Mouse (Mus musculus): ENCODE results near the gene Enpp1. TPM values are rescaled to one million over a fixed set of nuclear protein-coding genes. Genes with fewer than 3 reads are reported as not detected.
"Not testable (repeated sequence)": the region's sequence is repeated elsewhere in the genome, so short reads cannot be mapped to it uniquely, and the experiment has no call there.

Enpp1 gene
- polyA plus RNA-seq, 1 experiment: 2.4 TPM

DNA sequence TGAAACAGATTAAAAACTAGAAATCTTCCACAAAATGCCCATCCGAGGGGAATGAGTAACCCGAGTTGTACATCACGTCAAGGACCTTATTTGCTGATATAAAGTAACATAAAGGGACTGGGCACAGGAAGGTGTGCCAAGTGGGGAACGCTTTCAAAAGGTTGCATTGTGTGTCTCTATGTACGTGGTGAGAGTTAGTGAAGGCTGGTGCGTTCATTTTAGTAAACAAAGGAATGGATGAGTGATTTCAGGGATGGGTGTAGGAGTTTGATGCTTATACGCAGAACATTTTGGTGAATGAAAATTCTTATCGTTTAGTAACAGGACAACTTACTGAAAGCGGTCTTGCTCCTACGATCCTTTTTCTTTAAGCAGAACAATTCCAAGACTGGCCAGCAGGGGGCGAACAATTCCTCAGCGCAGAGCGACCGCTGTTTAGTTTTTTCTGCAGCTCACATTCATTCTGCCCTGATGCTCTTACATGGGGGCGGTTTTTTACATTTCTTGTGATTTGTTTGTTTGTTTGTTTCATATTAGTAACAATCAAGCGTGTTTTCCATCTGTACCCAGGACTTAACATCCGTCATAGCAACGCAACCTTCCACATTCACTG lies 81.4 kb downstream of the Enpp1 start:
- no peaks in the 10 kb centered on the region for H3K4me1 ChIP-seq (ENCODE audit: control insufficient read depth, insufficient read depth, low read length)
- WGBS: 21% methylated on average over 18 of the region's 18 CpGs
- no peak overlapping the region for H3K4me3 ChIP-seq (replicated peaks; ENCODE audit: extremely low read depth, low read depth, low read length)
- peak; percentile 67 for DNase-seq
- TF ChIP-seq POLR2A (IDR thresholded peaks at IDR 0.05; ENCODE audit: borderline replicate concordance, extremely low read depth, low read depth, low read length) (no peak), CTCF (IDR thresholded peaks at IDR 0.05; ENCODE audit: insufficient read depth, low read length) (peak; percentile 84)

DNA sequence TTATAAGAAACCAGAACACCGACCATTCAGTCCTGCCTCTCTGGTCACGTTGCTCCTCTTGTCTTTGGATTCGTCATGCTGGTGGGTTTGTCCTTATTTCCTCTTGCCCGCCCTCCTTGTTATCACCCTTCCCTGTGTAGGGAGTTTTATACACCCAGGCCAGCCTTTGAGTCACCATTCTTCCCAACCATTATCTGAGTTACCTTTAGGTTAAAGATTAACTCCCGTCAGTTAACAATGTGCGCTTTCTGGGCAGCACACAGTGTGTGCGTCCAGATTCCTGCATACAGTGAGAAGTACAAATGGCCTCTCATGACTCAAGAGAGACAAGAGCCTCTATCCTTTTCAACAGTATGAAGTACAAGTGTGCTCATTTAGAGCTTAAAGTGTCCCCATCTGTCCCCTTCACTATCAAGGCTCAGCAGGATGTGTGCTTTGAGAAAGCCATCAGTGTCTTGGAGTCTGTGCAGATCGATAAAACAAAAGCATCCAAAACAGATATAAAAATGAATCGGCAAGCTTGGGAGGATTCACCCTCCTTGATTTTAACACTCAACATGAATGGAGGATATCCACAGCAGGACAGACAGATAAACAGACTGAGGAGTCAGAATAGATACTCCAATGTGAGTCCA lies 82.8 kb downstream of the Enpp1 start:
- H3K4me3 ChIP-seq (replicated peaks; ENCODE audit: extremely low read depth, low read depth, low read length): no peak overlapping the region
- TF ChIP-seq POLR2A (IDR thresholded peaks at IDR 0.05; ENCODE audit: borderline replicate concordance, extremely low read depth, low read depth, low read length) (no peak), CTCF (IDR thresholded peaks at IDR 0.05; ENCODE audit: insufficient read depth, low read length) (no peak)
- 57% methylated on average over 9 of the region's 9 CpGs for WGBS
- DNase-seq: no peak
- no peaks in the 10 kb centered on the region for H3K4me1 ChIP-seq (ENCODE audit: control insufficient read depth, insufficient read depth, low read length)

DNA sequence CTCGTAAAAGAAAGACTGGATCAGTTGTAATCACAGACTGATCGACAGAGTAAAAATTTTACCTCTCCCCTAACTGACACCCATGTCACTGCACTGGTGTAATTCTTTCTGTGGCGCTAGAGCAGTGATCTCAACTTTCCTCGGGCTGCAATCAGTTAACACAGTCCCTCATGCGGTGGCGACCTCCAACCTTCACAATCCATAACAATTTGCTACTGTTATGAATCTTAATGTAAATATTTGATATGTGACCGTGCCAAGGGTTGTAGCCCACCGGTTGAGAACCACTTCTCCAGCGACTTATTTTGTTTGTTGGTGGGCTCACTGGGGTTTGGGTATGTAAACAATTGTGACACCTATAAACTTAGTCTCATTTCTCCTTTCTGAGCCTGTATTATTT lies 83.5 kb downstream of the Enpp1 start:
- Histone ChIP-seq H3K4me1 (ENCODE audit: control insufficient read depth, insufficient read depth, low read length) (no peaks in the 10 kb centered on the region), H3K4me3 (replicated peaks; ENCODE audit: extremely low read depth, low read depth, low read length) (no peak overlapping the region)
- no peak for DNase-seq
- TF ChIP-seq POLR2A (IDR thresholded peaks at IDR 0.05; ENCODE audit: borderline replicate concordance, extremely low read depth, low read depth, low read length): no peak
- TF ChIP-seq CTCF (IDR thresholded peaks at IDR 0.05; ENCODE audit: insufficient read depth, low read length): no peak
- 32% methylated on average over 9 of the region's 9 CpGs for WGBS

DNA sequence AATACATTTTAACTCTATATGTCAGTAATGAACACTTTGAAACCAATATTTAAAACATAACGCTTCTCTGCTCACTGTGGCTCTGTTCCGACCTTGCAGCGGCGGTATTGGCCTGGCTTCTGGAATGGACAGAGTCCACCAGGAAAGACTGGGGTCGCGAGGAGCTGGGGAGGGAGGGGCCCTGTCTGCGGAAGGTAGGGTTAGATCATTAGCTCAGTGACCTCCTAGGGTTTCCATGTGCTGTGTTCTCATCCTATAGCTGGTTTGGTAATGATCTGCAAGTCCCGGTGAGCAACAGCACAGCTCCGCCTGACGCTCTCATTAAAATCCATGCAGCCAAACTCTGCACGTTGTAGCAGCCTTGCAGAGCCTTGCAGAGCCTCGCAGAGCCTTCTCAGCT lies 84.7 kb downstream of the Enpp1 start:
- no peak for TF ChIP-seq POLR2A (IDR thresholded peaks at IDR 0.05; ENCODE audit: borderline replicate concordance, extremely low read depth, low read depth, low read length)
- TF ChIP-seq CTCF (IDR thresholded peaks at IDR 0.05; ENCODE audit: insufficient read depth, low read length): no peak
- no peaks in the 10 kb centered on the region for H3K4me1 ChIP-seq (ENCODE audit: control insufficient read depth, insufficient read depth, low read length)
- 75% methylated on average over 12 of the region's 12 CpGs for WGBS
- no peak overlapping the region for H3K4me3 ChIP-seq (replicated peaks; ENCODE audit: extremely low read depth, low read depth, low read length)
- no peak for DNase-seq

DNA sequence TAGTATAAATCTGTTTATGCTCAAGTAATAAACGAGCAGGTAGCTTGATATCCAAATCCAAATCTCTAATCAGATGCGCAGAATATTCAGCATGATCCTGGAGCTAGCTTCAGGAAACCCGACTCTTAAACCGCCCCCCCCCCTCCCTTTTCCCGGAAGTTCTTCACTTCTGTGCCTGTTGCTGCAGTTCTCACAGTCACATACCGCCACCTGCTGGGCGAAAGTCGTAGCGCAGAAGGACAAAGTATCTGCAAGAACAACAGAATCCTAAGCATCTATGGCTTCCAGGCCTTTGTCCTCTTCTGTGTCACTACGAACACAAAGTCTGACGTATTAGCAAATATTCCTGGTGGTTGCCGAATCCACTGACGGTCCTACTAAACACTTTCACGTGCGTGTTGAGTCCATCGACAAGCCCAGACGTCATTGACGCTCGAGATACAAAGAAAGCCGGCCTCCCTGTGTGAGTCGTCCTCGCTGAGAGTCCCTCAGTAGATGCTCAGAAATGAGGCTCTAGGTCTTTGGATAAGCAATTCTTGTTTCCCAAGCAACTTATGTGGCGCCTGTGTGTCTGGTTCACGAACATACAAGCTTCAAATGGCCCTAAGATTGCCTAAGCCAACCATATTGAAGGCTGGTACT lies 86.8 kb downstream of the Enpp1 start:
- DNase-seq: peak; percentile 81
- H3K4me3 ChIP-seq (replicated peaks; ENCODE audit: extremely low read depth, low read depth, low read length): no peak overlapping the region
- no peaks in the 10 kb centered on the region for H3K4me1 ChIP-seq (ENCODE audit: control insufficient read depth, insufficient read depth, low read length)
- TF ChIP-seq POLR2A (IDR thresholded peaks at IDR 0.05; ENCODE audit: borderline replicate concordance, extremely low read depth, low read depth, low read length): no peak
- peak; percentile 92 for TF ChIP-seq CTCF (IDR thresholded peaks at IDR 0.05; ENCODE audit: insufficient read depth, low read length)
- WGBS: 38% methylated on average over 24 of the region's 24 CpGs

DNA sequence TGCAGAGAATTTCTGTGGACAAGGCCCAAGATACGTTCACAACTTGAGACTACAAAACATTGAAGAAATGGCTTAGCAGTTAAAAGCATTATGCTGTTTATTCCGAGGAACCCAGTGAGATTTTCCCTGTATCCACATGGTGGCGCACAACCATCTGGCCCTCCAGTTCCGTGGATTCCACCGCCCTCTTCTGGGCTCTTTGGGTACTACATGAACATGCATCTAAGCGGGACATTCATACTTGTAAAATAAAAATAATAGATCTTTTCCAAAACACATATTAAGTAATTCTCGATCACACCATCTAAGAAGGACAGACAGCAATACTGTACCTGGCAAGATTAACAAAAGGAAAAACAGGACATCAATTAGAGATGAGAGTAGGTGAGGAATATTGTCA lies 89.4 kb downstream of the Enpp1 start:
- Histone ChIP-seq H3K4me3 (replicated peaks; ENCODE audit: extremely low read depth, low read depth, low read length) (no peak overlapping the region), H3K4me1 (ENCODE audit: control insufficient read depth, insufficient read depth, low read length) (no peaks in the 10 kb centered on the region)
- 22% methylated on average over 7 of the region's 7 CpGs for WGBS
- TF ChIP-seq POLR2A (IDR thresholded peaks at IDR 0.05; ENCODE audit: borderline replicate concordance, extremely low read depth, low read depth, low read length) (no peak), CTCF (IDR thresholded peaks at IDR 0.05; ENCODE audit: insufficient read depth, low read length) (peak; percentile 99)
- DNase-seq: peak; percentile 82

DNA sequence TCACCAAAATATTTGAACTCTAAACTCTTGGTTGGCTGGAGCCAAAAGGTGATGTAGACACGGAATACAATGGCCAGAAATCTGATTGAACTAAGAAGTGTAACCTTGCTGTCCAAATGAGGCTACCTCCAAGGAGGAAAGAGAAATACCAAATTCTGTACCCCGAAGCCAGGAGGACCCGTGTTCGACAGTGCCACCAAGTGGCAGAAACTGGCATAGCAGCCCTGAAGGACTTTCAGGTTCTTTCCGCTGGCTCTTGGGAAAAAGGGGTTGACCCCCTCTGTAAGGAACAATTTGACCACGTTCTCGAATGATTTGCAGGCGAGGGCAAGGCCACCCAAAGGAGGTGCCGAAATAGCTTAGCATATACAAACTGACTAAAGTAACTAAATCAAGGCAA lies 90.4 kb downstream of the Enpp1 start:
- DNase-seq: peak; percentile 71
- H3K4me1 ChIP-seq (ENCODE audit: control insufficient read depth, insufficient read depth, low read length): no peaks in the 10 kb centered on the region
- WGBS: 20% methylated on average over 9 of the region's 9 CpGs
- TF ChIP-seq CTCF (IDR thresholded peaks at IDR 0.05; ENCODE audit: insufficient read depth, low read length) (peak; percentile 94), POLR2A (IDR thresholded peaks at IDR 0.05; ENCODE audit: borderline replicate concordance, extremely low read depth, low read depth, low read length) (no peak)
- no peak overlapping the region for H3K4me3 ChIP-seq (replicated peaks; ENCODE audit: extremely low read depth, low read depth, low read length)

DNA sequence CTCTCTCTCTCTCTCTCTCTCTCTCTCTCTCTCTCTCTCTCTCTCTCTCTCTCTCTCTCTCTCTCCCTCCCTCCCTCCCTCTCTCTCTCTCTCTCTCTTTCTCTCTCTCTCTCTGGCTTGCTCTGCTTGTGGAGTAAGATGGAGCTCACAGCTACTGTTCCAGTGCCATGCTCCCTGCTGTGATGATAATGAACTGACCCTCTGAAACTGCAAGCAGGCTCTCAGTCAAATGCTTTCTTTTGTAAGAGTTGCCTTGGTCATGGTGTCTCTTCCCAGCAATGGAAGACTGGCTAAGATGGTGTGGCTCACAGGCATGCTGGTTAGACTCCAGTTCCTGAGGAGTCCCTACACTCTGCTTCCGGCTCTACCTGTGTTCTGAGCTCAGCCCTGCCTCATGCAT lies 95.4 kb downstream of the Enpp1 start:
- not testable (repeated sequence) for H3K4me3 ChIP-seq (replicated peaks; ENCODE audit: extremely low read depth, low read depth, low read length); DNase-seq; H3K4me1 ChIP-seq (ENCODE audit: control insufficient read depth, insufficient read depth, low read length)
- WGBS: 100% methylated on average over 1 of the region's 1 CpGs

DNA sequence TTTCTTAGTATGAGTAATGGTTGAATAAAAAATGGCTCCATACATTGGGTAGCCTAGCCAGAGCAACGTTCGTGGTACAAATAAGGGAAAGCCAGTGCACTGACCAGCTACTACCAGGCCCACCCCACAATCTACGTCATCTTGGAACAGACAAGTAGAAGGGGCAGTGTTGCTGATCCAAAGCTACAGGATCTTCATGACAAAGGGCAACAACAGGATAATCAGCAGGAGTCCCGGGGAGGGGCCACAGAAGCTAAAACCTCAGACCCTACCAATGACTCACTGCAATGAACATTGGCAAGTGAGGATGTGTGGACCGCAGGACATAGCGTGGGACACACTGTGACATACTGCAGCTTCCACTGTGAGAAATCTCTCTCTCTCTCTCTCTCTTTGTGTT lies 96.2 kb downstream of the Enpp1 start:
- 93% methylated on average over 6 of the region's 6 CpGs for WGBS
- TF ChIP-seq CTCF (IDR thresholded peaks at IDR 0.05; ENCODE audit: insufficient read depth, low read length) (no peak), POLR2A (IDR thresholded peaks at IDR 0.05; ENCODE audit: borderline replicate concordance, extremely low read depth, low read depth, low read length) (no peak)
- no peak overlapping the region for H3K4me3 ChIP-seq (replicated peaks; ENCODE audit: extremely low read depth, low read depth, low read length)
- DNase-seq: no peak
- no peaks in the 10 kb centered on the region for H3K4me1 ChIP-seq (ENCODE audit: control insufficient read depth, insufficient read depth, low read length)

DNA sequence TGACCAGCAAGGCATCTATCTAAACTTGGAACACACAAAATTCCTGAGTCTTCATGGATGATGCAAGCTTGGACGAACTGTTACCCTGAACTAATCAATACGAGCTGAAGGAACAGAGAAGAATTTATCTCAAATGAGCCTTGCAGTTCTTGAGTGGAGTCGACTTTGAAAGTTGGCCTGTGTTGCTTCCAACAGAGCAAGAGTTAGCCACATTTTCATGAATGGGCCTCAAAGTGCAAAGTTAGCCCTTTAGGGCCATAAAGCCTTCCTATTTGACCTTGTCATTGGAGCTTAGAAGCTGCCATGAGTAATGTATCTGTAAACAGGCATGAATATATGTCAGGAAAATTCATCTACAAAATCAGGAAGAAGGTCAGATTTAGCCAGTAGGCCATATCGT lies 97.2 kb downstream of the Enpp1 start:
- 86% methylated on average over 4 of the region's 4 CpGs for WGBS
- no peak overlapping the region for H3K4me3 ChIP-seq (replicated peaks; ENCODE audit: extremely low read depth, low read depth, low read length)
- DNase-seq: no peak
- TF ChIP-seq CTCF (IDR thresholded peaks at IDR 0.05; ENCODE audit: insufficient read depth, low read length): no peak
- no peak for TF ChIP-seq POLR2A (IDR thresholded peaks at IDR 0.05; ENCODE audit: borderline replicate concordance, extremely low read depth, low read depth, low read length)
- no peaks in the 10 kb centered on the region for H3K4me1 ChIP-seq (ENCODE audit: control insufficient read depth, insufficient read depth, low read length)
